Mouse (Mus musculus): ENCODE measurements around the gene Dock2. TPM values are rescaled to one million over a fixed set of nuclear protein-coding genes. Genes with fewer than 3 reads are reported as not detected.

Dock2 gene
- polyA plus RNA-seq, 1 experiment from 2014 or later, result 0.68 TPM

DNA sequence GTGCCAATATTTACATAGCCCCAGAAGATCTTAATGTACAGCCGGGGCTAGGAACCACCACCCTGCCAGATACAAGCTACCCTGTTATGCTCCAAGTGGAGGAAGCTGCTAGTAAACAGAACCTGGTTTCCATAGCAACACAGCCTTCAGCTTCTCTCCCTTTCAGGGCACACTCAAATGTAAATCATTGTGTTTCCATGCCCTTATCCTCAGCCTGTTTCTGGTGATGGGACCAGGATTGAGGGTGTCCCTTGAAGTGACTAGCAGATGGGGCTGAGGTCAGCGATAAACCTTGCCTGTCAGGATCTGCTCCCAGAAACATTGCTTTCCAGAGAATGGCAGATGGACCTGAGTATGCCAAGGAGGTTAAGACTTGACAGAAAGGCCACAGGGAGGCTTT is 427.6 kb downstream of the Dock2 start:
- Histone ChIP-seq H3K27ac (no peak overlapping the region), H3K36me3 (replicated peaks) (no peaks in the 10 kb centered on the region)
- peak; percentile 61; the same call in 1 of the 2 replicates for ATAC-seq (replicated peaks)

DNA sequence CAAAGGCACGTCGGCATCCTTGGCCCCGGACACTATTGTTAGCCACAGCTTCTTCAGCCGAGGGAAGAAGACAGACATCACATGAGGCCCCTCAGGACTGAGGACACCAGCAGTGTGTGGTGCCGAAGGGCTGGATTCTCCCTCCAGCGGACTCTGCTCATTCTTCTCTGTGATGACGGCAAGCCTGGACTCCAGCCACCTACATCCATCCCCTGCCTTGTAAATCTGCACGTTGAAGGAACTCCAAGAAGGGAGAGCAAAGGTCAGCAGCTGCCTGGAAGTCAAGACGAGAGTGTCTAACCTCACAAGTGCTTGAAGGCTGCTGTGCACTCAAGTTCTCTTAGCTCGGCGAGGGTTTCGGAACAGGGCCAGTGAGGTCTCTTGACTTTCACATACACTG is 428.3 kb downstream of the Dock2 start:
- Histone ChIP-seq H3K9me3 (no peaks in the 10 kb centered on the region), H3K4me2 (no peak overlapping the region), H3K9ac (no peak overlapping the region), H3K27ac (no peak overlapping the region), H3K36me3 (replicated peaks) (no peaks in the 10 kb centered on the region), H3K4me3 (no peak overlapping the region), H3K27me3 (replicated peaks) (no peaks in the 10 kb centered on the region), H3K4me1 (peaks cover 16% of the 10 kb centered on the region)
- WGBS, result 70% methylated on average over 12 of the region's 12 CpGs
- ATAC-seq (replicated peaks), result peak; percentile 18; the same call in 1 of the 2 replicates

More for the DNA sequence above, 427.6 kb downstream of the Dock2 start:
- Histone ChIP-seq H3K27me3 (replicated peaks) (no peaks in the 10 kb centered on the region), H3K9me3 (no peaks in the 10 kb centered on the region), H3K4me2 (no peak overlapping the region), H3K4me1 (peaks cover 16% of the 10 kb centered on the region), H3K9ac (no peak overlapping the region), H3K4me3 (no peak overlapping the region)
- WGBS, result 25% methylated on average over 2 of the region's 2 CpGs

DNA sequence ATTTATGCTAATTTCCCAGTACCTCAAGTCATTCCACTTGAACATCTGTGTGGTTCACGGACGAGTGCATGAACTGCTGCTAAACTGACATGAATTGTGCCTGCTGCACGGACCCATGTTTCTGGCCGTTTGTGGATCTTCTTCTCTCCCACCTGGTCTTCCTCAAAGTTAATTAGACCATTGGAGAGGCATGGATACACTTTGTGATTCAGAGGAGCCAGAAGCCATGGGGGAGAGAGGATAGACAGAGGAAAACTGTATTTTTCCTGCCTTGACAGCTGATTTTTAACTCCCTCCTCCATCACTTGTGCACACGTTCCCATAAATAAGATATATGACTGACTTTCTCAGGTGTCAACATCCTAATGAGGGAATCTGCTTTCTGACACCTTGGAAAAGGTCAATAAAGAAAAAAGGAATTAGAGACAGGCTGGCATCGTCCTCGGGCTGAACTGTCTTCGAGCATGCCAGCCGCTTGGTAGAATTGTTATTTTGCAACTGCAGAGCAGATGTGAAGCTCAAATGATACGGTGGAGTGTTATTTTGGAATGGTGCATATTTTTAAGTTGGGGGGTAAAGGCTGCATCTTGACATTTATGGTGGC is 434.1 kb downstream of the Dock2 start:
- H3K27me3 ChIP-seq (replicated peaks), result no peaks in the 10 kb centered on the region
- no peak overlapping the region for H3K9ac ChIP-seq
- H3K9me3 ChIP-seq, result no peaks in the 10 kb centered on the region
- peaks cover 14% of the 10 kb centered on the region for H3K4me1 ChIP-seq
- no peak for ATAC-seq (replicated peaks)
- no peak overlapping the region for H3K4me2 ChIP-seq
- no peak overlapping the region for H3K27ac ChIP-seq
- no peak overlapping the region for H3K4me3 ChIP-seq
- 77% methylated on average over 10 of the region's 10 CpGs for WGBS
- no peaks in the 10 kb centered on the region for H3K36me3 ChIP-seq (replicated peaks)

DNA sequence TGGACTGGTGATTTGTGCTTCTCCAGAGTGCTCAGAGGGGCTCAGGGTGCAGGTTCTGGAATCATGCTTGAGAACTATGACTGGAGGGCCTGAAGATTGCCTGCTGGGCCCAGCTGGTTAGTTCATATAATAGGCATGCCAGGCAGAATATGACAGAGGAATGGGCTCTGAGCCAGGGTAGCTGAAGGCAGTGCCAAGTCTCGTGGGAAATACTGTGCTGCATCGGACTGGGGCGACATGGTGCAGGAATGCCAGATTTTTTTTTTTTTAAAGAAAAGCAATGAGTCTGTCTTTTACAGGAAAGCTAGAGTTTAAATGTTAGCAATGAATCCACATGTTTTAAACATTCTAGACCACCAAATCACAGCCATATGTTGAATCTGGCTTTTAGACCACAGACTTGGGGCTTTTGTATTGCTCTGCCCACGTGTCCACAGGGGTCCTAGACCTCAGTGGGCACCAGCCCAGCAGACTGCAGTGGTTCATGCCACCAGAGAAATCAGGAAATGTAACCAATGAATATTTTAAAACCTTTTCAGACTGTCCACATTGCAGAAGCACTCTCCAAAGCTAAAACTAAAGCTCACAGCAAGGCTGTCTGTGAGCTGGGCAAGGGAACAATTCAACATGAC is 435.3 kb downstream of the Dock2 start:
- WGBS, result 45% methylated on average over 4 of the region's 4 CpGs
- Histone ChIP-seq H3K9ac (no peak overlapping the region), H3K27ac (no peak overlapping the region; the same call in 1 of the 2 replicates), H3K9me3 (no peaks in the 10 kb centered on the region), H3K4me1 (peaks cover 25% of the 10 kb centered on the region), H3K4me3 (no peak overlapping the region), H3K36me3 (replicated peaks) (no peaks in the 10 kb centered on the region), H3K4me2 (no peak overlapping the region), H3K27me3 (replicated peaks) (no peaks in the 10 kb centered on the region)
- peak; percentile 67; the same call in 1 of the 2 replicates for ATAC-seq (replicated peaks)

DNA sequence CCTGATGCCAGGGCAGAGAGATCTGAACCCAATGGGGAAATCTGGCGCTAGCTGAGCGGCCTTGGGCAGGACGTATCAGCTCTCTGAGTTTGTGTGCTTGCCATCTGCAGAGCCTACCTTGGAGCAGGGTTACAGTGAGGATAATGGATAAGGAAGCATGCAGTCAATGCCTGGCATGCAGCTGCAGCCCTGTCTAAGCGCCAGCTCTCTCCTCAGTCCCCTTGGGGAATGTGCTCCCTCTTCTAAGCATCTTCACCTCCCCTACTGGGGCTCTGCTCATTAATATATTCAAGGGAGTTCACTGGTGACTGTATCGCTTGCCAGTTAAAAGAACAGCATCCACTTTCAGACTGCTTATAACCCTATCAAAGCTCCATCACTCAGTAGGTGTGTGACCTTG is 439.4 kb downstream of the Dock2 start:
- Histone ChIP-seq H3K36me3 (replicated peaks) (no peaks in the 10 kb centered on the region), H3K4me1 (peaks cover 35% of the 10 kb centered on the region), H3K4me3 (no peak overlapping the region), H3K27me3 (replicated peaks) (no peaks in the 10 kb centered on the region), H3K27ac (peak overlapping the region; percentile 58), H3K9me3 (no peaks in the 10 kb centered on the region), H3K9ac (no peak overlapping the region), H3K4me2 (no peak overlapping the region)
- peak; percentile 57 for ATAC-seq (replicated peaks)
- WGBS, result 41% methylated on average over 5 of the region's 5 CpGs

DNA sequence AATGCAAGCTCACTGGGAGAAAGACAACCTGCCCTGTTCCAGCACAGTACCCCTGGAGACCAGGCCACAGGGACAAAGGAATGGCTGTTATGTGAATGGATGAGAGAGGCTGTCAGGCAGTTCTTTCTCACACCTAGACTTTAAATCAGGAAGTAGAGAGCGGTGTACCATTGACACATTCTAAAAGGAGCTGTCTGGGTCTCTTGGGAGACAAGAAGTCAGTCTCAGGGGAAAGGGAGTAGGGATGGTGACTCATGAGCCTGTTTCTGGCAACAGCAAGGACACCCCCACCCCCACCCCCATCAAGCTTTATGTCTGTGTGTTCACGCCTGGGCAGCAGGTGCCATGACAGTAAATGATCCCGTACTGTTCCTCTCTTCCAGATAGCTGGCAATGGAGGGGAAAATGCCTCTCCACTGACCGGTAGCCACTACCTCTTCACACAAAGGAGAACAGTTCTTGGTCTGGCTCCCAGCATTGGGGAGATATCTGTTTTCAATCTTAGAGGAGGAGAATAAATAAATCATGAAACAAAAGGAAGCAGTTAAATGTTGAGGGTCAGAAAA is 439.9 kb downstream of the Dock2 start:
- no peak for ATAC-seq (replicated peaks)
- no peak overlapping the region for H3K4me2 ChIP-seq
- peak overlapping the region; percentile 58 for H3K27ac ChIP-seq
- H3K27me3 ChIP-seq (replicated peaks), result no peaks in the 10 kb centered on the region
- H3K4me1 ChIP-seq, result peaks cover 30% of the 10 kb centered on the region
- H3K9me3 ChIP-seq, result no peaks in the 10 kb centered on the region
- WGBS, result 57% methylated on average over 4 of the region's 4 CpGs
- no peaks in the 10 kb centered on the region for H3K36me3 ChIP-seq (replicated peaks)
- H3K4me3 ChIP-seq, result no peak overlapping the region
- H3K9ac ChIP-seq, result no peak overlapping the region

DNA sequence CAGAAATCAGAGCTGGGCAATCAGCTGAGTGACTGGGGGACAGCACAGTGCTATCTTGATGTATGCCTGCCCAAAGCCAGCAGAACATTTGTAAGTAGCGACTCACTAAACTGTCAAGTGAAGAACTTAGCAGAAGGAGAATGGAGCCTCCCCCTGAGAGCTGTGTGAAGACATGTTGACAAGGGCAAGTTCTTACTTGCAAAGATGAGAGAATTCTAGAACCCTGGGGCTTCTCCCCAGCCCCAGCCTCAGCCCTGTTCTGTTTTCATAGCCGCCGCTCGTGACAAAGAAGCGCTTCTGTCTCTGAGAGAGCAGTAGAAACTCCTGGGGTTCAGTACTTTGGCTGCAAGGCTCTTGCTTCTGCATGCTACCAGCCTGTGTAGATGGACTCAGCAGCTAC is 444.0 kb downstream of the Dock2 start:
- Histone ChIP-seq H3K4me1 (peaks cover 26% of the 10 kb centered on the region), H3K4me3 (no peak overlapping the region), H3K27me3 (replicated peaks) (no peaks in the 10 kb centered on the region), H3K27ac (no peak overlapping the region), H3K9me3 (no peaks in the 10 kb centered on the region), H3K36me3 (replicated peaks) (no peaks in the 10 kb centered on the region), H3K4me2 (no peak overlapping the region), H3K9ac (no peak overlapping the region)
- 85% methylated on average over 5 of the region's 5 CpGs for WGBS
- no peak for ATAC-seq (replicated peaks)

DNA sequence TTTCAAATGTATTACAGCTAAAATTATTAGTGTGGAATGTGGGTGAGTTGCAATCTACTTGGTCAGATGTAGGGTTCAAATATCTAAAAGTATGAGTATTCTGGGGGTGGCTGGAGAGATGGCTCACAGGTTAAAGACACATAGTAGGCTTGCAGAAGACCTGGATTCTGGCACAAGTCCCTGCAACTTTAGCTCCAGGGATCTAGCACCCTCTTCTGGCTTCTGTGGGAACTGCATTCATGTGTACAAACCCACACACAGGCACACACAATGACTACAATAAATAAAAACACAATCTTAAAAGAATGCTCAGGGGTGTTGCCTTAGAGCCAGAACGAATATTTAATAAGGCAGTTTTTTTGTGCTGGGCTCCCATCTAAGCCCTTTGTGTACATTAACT is 445.8 kb downstream of the Dock2 start:
- Histone ChIP-seq H3K9me3 (no peaks in the 10 kb centered on the region), H3K4me1 (peaks cover 14% of the 10 kb centered on the region), H3K4me2 (no peak overlapping the region), H3K36me3 (replicated peaks) (no peaks in the 10 kb centered on the region), H3K9ac (no peak overlapping the region), H3K27ac (no peak overlapping the region), H3K4me3 (no peak overlapping the region), H3K27me3 (replicated peaks) (no peaks in the 10 kb centered on the region)
- 74% methylated on average over 1 of the region's 1 CpGs for WGBS
- ATAC-seq (replicated peaks), result no peak

DNA sequence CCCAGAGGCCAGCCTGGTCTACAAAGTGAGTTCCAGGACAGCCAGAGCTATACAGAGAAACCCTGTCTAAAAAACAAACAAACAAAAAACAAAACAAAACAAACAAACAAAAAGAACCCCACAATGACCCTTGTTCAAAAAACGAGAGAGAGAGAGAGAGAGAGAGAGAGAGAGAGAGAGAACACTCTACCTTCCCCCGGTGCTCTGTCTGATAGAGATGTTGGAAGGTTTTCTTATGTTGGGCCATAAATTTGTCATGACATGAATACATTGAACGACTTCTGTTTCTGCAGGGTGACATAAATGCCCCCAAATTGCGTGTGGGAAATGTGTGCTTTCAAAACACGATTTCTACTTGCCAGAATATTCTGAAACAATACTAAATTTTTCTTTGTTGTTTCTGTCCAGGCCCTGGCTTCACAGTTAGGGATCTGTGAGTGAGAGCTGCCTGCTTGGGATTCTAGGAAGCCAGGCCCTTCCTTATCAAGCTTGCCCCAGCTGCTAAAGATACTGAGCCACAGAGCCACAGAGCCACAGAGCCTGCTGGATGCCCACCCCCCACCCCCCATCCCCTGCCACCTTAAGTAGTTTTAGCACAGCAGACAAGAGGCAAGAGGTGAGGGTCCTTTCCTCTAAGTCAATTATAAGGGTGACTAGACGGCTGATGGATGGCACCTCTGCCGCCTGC is 451.2 kb downstream of the Dock2 start:
- ATAC-seq (replicated peaks), result no peak
- no peaks in the 10 kb centered on the region for H3K9me3 ChIP-seq
- 76% methylated on average over 7 of the region's 7 CpGs for WGBS
- H3K27me3 ChIP-seq (replicated peaks), result no peaks in the 10 kb centered on the region
- H3K27ac ChIP-seq, result no peak overlapping the region
- no peaks in the 10 kb centered on the region for H3K4me1 ChIP-seq
- no peaks in the 10 kb centered on the region for H3K36me3 ChIP-seq (replicated peaks)
- no peak overlapping the region for H3K4me3 ChIP-seq
- no peak overlapping the region for H3K4me2 ChIP-seq
- H3K9ac ChIP-seq, result no peak overlapping the region

DNA sequence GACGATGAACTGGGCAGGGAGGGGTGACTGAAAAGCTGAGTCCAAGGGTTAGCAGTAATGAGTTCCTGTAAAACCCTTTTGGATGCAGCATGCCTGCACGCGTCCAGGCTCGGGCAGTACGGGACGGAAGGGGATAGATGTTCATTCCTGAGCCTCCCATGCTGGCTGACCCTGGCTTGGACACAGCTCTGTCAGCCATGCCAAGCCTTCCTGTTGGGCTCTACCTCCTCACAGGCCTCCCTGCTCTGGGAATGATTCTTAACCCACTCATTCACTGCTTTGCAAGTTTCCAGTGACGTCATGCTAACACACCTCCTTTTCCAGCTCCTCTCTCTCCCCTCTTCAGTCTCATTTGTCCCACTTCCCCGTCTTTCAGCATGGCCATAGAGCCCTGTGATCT is 460.0 kb downstream of the Dock2 start:
- no peak overlapping the region for H3K9ac ChIP-seq
- no peak overlapping the region for H3K4me3 ChIP-seq
- ATAC-seq (replicated peaks), result no peak
- no peaks in the 10 kb centered on the region for H3K27me3 ChIP-seq (replicated peaks)
- H3K4me1 ChIP-seq, result no peaks in the 10 kb centered on the region
- H3K36me3 ChIP-seq (replicated peaks), result no peaks in the 10 kb centered on the region
- H3K4me2 ChIP-seq, result no peak overlapping the region
- no peak overlapping the region for H3K27ac ChIP-seq
- no peaks in the 10 kb centered on the region for H3K9me3 ChIP-seq
- WGBS, result 77% methylated on average over 8 of the region's 8 CpGs

DNA sequence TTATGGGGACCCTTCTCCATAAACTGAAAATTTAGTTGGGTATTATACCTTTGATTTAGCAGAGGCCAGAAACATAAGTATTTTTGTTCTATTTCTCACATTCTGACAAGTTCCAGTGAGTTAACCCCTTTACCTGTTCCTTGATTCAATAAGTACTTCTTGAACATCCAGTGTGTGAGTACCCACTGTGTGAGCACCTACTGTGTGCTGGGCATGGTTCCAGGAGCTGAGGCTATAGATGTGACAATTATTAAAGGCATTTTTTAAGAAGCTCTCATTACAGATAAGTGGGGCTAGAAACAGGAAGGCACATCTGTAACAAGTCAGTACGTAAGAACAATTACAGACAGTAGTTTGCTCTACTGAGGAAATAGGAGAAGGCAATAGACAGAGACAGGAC is 464.4 kb downstream of the Dock2 start:
- H3K9me3 ChIP-seq, result no peaks in the 10 kb centered on the region
- no peak overlapping the region for H3K9ac ChIP-seq
- no peak overlapping the region for H3K4me3 ChIP-seq
- ATAC-seq (replicated peaks), result no peak
- 82% methylated on average over 1 of the region's 1 CpGs for WGBS
- H3K27ac ChIP-seq, result no peak overlapping the region
- no peaks in the 10 kb centered on the region for H3K27me3 ChIP-seq (replicated peaks)
- H3K4me2 ChIP-seq, result no peak overlapping the region
- H3K36me3 ChIP-seq (replicated peaks), result no peaks in the 10 kb centered on the region
- H3K4me1 ChIP-seq, result peaks cover 33% of the 10 kb centered on the region

DNA sequence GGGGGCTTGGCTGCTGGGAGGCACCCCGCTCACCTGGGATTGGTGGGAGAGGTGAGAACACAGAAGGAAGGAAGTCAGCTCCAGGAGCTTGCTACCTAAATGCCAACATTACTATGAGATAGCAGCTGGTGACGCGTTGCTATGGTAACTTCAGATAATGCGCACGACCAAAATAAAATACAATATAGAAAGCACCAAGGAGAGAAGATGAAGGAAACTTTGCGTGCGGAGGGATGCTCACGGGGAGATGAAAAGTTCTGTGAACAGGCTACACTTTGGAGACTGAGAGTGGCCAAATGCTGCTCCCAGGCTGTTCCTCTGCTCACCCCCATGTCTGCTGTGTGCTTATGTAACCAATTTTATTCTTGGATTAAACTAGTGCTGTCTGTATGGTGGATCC is 466.7 kb downstream of the Dock2 start:
- H3K4me2 ChIP-seq, result peak overlapping the region; percentile 58
- 49% methylated on average over 8 of the region's 8 CpGs for WGBS
- H3K36me3 ChIP-seq (replicated peaks), result no peaks in the 10 kb centered on the region
- H3K4me3 ChIP-seq, result peak overlapping the region; percentile 50
- peak; percentile 45; the same call in 1 of the 2 replicates for ATAC-seq (replicated peaks)
- no peak overlapping the region for H3K9ac ChIP-seq
- 0 out of 2 replicates have a peak, but pooled peaks cover 2% of the 10 kb centered on the region for H3K27me3 ChIP-seq (replicated peaks)
- H3K9me3 ChIP-seq, result no peaks in the 10 kb centered on the region
- H3K4me1 ChIP-seq, result peaks cover 36% of the 10 kb centered on the region
- no peak overlapping the region for H3K27ac ChIP-seq

Measured in midbrain, embryonic 15.5 days (tissue).